Mouse (Mus musculus) heart, adult 2 months (tissue): Measurements from ENCODE around the gene Pitpnm3. TPM values are rescaled to one million over a fixed set of nuclear protein-coding genes. Genes with fewer than 3 reads are reported as not detected.

Experiments
- DNase-seq, 2 experiments: peaks; one replicate each; pipeline ENCODE4 v3.0.0; 2021
- H3K27ac ChIP-seq: fragments of 200-600 bp; 2 replicates; pipeline ENCODE4 v1.8.1; 2022
- H3K27me3 ChIP-seq: fragments of 200-500 bp; 2 replicates; pipeline ENCODE4 v1.6.1; 2012; ENCODE audit warnings: mild to moderate bottlenecking, low read length, inconsistent platforms, mixed read lengths; ENCODE audit not compliant: control insufficient read depth, insufficient read depth
- H3K36me3 ChIP-seq: fragments of 200-500 bp; 2 replicates; pipeline ENCODE4 v1.6.1; 2012; ENCODE audit warnings: low read length, inconsistent platforms; ENCODE audit not compliant: control insufficient read depth, insufficient read depth
- H3K4me1 ChIP-seq: fragments of 200-500 bp; 2 replicates; pipeline ENCODE4 v1.6.1; 2011; ENCODE audit warnings: low read length; ENCODE audit not compliant: control insufficient read depth, insufficient read depth
- H3K4me3 ChIP-seq: fragments of 200-600 bp; 2 replicates; pipeline ENCODE4 v1.8.1; 2022
- H3K79me2 ChIP-seq: fragments of 200-500 bp; replicated peaks from 2 replicates; pipeline ENCODE4 v1.6.1; 2012; ENCODE audit warnings: mild to moderate bottlenecking, inconsistent platforms, low read length, moderate library complexity, mixed read lengths; ENCODE audit not compliant: control insufficient read depth, insufficient read depth
- H3K9ac ChIP-seq: fragments of 200-500 bp; 2 replicates; pipeline ENCODE4 v1.6.1; 2012; ENCODE audit warnings: low read depth, mild to moderate bottlenecking, control low read depth, inconsistent platforms, low read length, mixed read lengths
- CTCF ChIP-seq: fragments of 200-600 bp; IDR thresholded peaks from 2 replicates; pipeline ENCODE4 v1.8.1; 2022; ENCODE audit warnings: antibody characterized with exemption, mild to moderate bottlenecking, moderate library complexity
- EP300 ChIP-seq: fragments of 200-500 bp; IDR thresholded peaks from 2 replicates; pipeline ENCODE4 v1.6.1; 2011; ENCODE audit warnings: low read depth, low read length, control low read depth; ENCODE audit not compliant: insufficient read depth
- POLR2A ChIP-seq: fragments of 200-500 bp; IDR thresholded peaks from 2 replicates; pipeline ENCODE4 v1.6.1; 2011; ENCODE audit warnings: mild to moderate bottlenecking, low read depth, low read length, control low read depth; ENCODE audit not compliant: insufficient read depth
- WGBS: fragments of 180-500 bp; shearing (Covaris S2); methylation state at CpG from one replicate; pipeline ENCODE4 v1.1.7; 2018; 5-methylcytosine and 5-hydroxymethylcytosine counted together
- intact Hi-C: fragments of 180-260 bp; cut with DNase I; formaldehyde crosslinking; loops from one replicate; pipeline ENCODE4 v1.15.1; 2025
- polyA plus RNA-seq: library from polyadenylated mRNA; depleted of rRNA; stranded (reverse); fragments of >200 nt; gene quantifications from 2 replicates; pipeline ENCODE4 v1.2.3, GENCODE M21; 2012
- total RNA-seq, 2 experiments: library from RNA; stranded (reverse); gene quantifications; 2 replicates each; pipeline ENCODE4 v1.2.3; 2021

The Pitpnm3 gene
- total and polyA plus RNA-seq, 3 experiments, result 1.2 to 5.1 (median 2.0) TPM

DNA sequence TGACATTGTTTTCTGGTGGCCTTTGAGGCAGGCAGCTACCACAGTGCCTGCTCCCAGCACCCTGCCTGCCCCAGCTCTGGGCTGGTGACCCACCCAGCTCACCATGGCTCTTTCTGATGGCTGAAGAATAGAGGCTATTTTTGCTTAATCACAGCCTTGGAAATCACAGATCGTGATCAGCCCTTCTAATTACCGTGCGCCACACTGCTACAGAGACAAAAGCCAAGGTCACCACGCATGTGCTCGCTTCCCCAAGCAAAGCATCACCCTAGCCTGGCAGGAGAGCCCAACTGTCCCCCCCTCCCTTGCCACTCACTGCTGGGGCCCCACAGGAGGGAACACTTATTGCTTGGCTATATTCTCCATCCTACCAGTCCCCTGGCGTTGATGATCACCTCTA is 55.1 kb downstream of the Pitpnm3 start:
- H3K4me3 ChIP-seq, result no peak overlapping the region
- intact Hi-C loops, result no loop called here
- 90% methylated on average over 6 of the region's 6 CpGs for WGBS
- no peak overlapping the region for H3K27ac ChIP-seq
- no peaks in the 10 kb centered on the region for H3K79me2 ChIP-seq
- H3K4me1 ChIP-seq, result peaks cover 3% of the 10 kb centered on the region; the same call in 1 of the 2 replicates
- DNase-seq, result no peak
- TF ChIP-seq CTCF (no peak), EP300 (no peak), POLR2A (no peak)
- H3K36me3 ChIP-seq, result no peaks in the 10 kb centered on the region
- H3K9ac ChIP-seq, result no peak overlapping the region
- no peaks in the 10 kb centered on the region for H3K27me3 ChIP-seq

DNA sequence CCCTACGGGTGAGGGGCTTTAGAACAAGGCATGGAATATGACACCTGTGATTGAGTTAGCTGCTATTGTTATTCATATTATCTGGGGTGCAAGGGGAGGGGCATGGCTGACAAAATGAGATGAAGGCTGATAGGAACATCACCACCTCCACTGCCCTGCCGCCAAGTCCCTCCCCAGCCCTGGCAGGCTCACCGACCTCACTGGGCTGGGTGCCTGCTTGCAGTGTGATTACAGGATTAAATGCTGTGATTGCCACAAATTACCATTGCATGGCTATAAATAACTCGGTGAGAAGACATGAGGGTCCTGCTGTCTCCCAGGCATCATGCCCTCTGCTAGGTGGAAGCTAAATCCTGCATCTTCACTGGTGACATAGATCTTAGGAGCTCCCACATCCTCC is 56.9 kb downstream of the Pitpnm3 start:
- intact Hi-C loops, result no loop called here
- no peak overlapping the region for H3K9ac ChIP-seq
- DNase-seq, result peak in 1 of 2 experiments; percentile 23

DNA sequence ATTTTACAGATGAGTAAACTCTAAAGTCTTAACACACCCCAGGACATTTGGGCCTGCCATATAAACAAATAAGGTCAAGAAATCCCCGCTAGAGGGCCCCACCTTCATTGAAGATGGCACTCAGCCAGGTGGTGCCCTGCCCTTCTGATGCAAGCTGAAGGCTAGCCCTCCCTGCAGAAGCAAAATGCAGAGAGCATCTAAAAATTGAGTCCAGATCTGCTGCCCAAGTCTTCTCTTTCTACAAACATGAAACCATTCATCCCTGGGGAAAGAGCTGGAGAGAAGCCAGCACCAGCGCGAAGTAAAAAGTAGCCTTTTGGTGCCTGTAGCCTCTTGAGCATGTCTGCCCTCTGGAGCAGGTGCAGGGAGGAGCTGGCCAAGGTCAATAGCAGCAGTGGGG is 57.5 kb downstream of the Pitpnm3 start:
- Histone ChIP-seq H3K27me3 (no peaks in the 10 kb centered on the region), H3K4me1 (peaks cover 3% of the 10 kb centered on the region; the same call in 1 of the 2 replicates), H3K36me3 (no peaks in the 10 kb centered on the region), H3K4me3 (no peak overlapping the region), H3K9ac (no peak overlapping the region), H3K27ac (no peak overlapping the region), H3K79me2 (no peaks in the 10 kb centered on the region)
- no peak for DNase-seq
- WGBS, result 28% methylated on average over 3 of the region's 3 CpGs
- TF ChIP-seq EP300, result no peak
- TF ChIP-seq POLR2A, result no peak
- TF ChIP-seq CTCF, result 0 out of 2 replicates have a peak, but pooled peaks have one; percentile 14
- intact Hi-C loops, result no loop called here

More for the DNA sequence above, 56.9 kb downstream of the Pitpnm3 start:
- Histone ChIP-seq H3K79me2 (no peaks in the 10 kb centered on the region), H3K27me3 (no peaks in the 10 kb centered on the region), H3K27ac (no peak overlapping the region), H3K4me1 (peaks cover 3% of the 10 kb centered on the region; the same call in 1 of the 2 replicates), H3K4me3 (no peak overlapping the region), H3K36me3 (no peaks in the 10 kb centered on the region)
- 23% methylated on average over 4 of the region's 4 CpGs for WGBS
- TF ChIP-seq EP300, result no peak

DNA sequence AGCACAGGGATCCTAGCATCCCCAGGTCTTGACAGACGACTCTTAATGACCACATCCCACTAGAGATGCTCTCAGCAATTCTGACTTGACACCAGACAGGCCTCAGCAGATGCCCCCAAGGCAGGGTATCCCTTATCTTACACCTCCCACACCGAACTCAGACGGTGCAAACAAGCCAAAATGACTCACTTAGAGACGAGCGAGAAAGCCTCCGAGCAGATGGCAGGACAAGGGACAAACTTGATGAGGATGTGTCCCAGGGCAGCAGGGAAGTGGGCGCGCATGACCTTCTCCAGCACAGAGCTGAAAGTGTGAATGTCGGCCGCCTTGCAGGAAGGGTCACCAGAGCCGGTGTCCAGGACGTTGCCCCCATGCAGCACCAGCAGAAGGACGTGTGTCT is 61.3 kb downstream of the Pitpnm3 start:
- Histone ChIP-seq H3K79me2 (no peaks in the 10 kb centered on the region), H3K27ac (no peak overlapping the region), H3K27me3 (no peaks in the 10 kb centered on the region), H3K4me3 (no peak overlapping the region), H3K9ac (no peak overlapping the region), H3K4me1 (peaks cover 3% of the 10 kb centered on the region; the same call in 1 of the 2 replicates), H3K36me3 (no peaks in the 10 kb centered on the region)
- TF ChIP-seq POLR2A, result no peak
- TF ChIP-seq EP300, result no peak
- no peak for TF ChIP-seq CTCF
- DNase-seq, result no peak
- intact Hi-C loops, result no loop called here
- WGBS, result 65% methylated on average over 13 of the region's 13 CpGs

DNA sequence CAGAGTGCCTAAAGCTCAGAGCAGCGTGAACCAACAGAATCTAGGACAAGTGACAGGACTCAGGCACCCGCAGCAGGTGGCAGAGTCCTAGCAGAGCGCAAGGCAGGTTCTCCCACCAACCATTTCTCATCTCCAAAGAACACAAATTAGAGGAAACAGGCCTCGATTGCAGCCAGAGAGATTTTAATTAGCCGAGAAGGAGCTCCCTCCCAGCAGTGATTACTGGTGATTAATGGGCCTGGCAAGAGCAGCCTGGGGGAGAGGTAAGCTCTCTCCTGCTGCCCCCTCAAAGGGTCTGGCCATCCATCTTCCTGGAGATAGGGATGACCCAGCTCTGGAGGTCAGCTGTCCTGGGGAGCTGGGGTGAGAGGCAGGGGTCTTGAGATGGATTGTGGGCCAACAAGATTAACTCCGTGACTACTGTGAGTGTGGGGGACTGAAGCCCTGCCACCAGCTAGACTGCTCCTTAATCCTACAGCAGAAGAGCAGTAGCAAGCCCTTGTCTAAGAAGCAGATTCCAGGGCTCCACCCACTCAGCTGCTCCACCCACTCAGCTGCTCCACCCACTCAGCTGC is 63.2 kb downstream of the Pitpnm3 start:
- Histone ChIP-seq H3K4me1 (no peaks in the 10 kb centered on the region), H3K36me3 (no peaks in the 10 kb centered on the region), H3K27me3 (no peaks in the 10 kb centered on the region), H3K4me3 (no peak overlapping the region), H3K27ac (no peak overlapping the region), H3K9ac (no peak overlapping the region), H3K79me2 (no peaks in the 10 kb centered on the region)
- intact Hi-C loops, result no loop called here
- 59% methylated on average over 6 of the region's 6 CpGs for WGBS
- no peak for TF ChIP-seq EP300
- no peak for TF ChIP-seq POLR2A
- TF ChIP-seq CTCF, result no peak
- no peak for DNase-seq

DNA sequence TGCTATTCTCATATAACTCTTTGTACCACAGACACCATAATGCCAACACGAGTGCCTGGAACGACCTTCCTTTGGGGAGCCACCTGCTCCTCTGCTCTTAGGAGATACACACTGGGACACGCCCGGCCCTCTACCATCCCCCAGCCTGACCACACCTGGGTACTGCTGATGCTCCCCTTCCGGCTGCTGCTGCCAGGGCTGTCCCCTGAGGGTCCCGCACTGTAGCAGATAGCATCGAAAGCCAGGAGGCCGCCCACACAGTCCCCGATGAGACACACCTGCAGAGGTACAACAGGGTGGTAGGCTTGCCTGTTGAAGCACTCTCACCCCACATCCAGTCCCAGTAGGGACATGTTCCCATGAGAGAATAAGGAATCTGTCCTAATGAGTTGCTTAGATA is 64.8 kb downstream of the Pitpnm3 start:
- Histone ChIP-seq H3K27me3 (no peaks in the 10 kb centered on the region), H3K79me2 (no peaks in the 10 kb centered on the region), H3K4me1 (no peaks in the 10 kb centered on the region), H3K4me3 (no peak overlapping the region), H3K9ac (no peak overlapping the region), H3K27ac (no peak overlapping the region), H3K36me3 (no peaks in the 10 kb centered on the region)
- no peak for DNase-seq
- intact Hi-C loops, result no loop called here
- TF ChIP-seq EP300 (no peak), POLR2A (no peak), CTCF (no peak)
- WGBS, result 87% methylated on average over 9 of the region's 9 CpGs
